Mouse (Mus musculus) stomach, postnatal 0 days (tissue): ENCODE data around the gene Ppfibp1.

Experiments
- CTCF ChIP-seq: IDR thresholded peaks from 2 replicates; pipeline ENCODE4 v1.5.1; 2016; ENCODE audit warnings: antibody characterized with exemption, low read depth, mild to moderate bottlenecking, moderate library complexity
- EP300 ChIP-seq: optimal IDR thresholded peaks from 2 replicates; pipeline ENCODE3; 2016; ENCODE audit warnings: antibody characterized with exemption

GRCm38 (mm10) chr6:146855185-146855584 is 33.1 kb upstream of the Ppfibp1 start:
- TF ChIP-seq CTCF, result no peak
- no peak for TF ChIP-seq EP300
